Mouse (Mus musculus) frontal cortex, postnatal 10 days (tissue): Measurements from ENCODE around the gene Letm1.

Experiments used
- DNase-seq, 2 experiments: peaks; one replicate each; pipeline ENCODE4 v3.0.0; 2022; ENCODE audit warnings: low spot score in 2 of 2, mixed read lengths in 1 of 2

Letm1 gene

DNA sequence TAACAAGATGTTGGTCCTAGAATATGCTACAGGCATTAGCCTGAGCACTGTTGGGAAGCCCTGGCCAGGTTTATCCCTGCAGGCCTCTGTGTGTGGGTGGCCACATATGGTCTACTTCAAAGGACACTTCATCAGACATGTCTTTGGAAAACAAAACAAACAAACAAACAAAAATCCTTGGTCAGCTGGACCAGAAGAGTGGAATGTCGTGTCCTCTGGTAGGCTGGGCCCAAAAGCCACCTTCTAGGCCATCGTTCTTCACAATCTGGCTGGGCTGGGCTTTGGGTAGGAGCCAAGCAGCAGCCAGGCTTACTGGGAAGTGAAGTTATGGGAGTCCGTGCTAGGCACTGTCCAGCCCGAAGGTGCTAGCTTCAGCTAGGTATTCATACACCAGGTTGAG, 75.5 kb downstream of the Letm1 start:
- DNase-seq = no peak

DNA sequence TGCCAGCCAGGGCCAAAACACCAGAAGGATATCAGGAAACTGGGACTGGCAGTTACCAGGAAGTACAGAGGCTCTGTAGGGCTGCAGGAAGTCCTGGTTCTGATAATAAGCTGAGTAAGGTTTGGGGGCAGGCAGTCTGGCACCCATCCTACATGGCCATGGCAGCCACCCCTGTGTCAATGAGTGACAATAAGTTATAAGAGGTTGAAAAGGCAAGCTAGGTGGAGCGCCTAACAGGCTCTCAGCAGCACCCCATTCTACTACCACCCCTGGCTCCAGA, 76.3 kb downstream of the Letm1 start:
- DNase-seq = no peak

DNA sequence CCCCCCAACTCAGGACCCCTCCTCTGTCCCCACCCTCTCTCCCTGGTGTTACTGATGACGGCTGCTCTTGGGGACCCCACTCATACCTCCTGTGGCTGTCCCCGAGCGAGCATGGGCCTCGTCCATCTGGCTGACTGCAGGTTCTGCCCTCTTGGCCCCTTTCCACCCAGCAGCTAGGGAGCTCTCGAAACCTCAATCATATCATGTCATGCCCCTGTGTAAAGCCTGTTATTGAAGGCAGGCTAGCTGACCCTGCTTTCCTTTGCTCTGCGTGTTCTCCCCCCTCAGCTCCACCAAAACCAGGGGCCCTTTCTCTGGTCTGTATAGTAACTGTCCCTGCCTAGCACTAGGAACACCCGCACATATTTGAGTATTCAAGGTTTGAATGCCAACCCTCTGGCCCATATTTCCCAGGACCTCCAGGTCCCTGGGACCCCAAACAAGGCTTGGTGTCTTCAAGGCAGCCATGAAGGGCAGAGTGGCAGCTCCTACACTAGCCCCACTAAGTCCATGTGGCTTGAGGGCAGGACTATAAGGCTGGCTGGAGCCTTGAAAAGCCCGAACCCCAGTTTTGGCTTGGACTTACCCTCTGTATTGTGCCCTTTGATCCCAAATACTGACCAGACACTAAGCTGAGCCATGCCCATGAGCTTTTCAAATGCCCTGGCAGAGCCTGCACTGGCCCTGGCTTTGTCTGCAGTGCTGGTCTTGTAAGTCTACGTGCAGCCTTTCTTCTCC, 76.8 kb downstream of the Letm1 start:
- DNase-seq = no peak

DNA sequence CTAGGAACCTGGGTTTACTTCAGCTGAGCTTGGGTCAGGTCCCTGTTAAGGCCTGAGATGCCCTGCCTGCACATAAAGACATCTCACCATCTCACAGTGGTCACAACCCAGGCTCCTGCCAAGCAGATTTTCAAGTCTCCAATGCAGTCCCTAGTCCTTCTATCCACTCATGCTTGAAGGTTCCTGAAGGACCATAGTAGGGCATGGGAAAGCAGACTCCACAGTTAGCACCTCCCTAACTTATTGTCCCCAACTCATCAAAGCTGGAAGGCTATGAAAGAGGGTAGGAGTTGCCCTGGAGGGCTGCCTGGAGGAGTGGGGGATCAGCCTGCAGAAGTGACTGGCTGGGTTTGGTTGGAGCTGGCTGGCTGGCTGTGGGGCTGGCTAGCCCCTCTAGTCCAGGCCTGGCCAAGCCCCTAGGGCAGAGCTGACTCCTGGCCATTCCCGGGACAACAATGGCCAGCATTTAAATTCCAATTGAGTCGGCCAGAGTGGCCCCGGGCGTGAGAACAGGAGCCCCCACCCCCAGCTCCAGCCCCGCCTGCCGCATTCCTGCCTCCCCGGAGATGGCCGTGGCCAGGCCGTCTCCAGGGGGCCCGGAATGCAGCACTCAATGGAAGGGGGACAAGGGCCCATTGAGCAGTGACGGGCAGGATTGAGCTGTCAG, 77.5 kb downstream of the Letm1 start:
- peak; percentile 60 to 69 for DNase-seq

DNA sequence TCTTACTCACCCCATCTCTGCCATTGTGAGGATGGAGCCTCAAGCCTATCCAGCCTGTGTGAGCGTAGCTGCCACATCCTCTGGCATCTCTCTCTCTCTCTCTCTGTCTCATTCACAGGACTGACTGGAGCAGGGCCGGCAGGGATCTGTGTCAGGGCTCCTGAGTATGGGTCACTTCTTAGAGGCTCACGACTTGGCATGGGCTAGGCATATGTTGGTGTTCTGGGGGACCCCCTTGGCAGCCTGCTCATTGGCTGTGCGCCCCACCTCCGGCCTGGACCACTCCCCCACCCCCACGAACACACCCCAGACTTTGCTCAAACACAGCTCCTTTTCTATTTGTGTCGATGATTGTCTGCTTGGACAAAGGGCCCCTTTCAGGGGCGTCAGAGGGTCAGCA, 78.6 kb downstream of the Letm1 start:
- no peak for DNase-seq

DNA sequence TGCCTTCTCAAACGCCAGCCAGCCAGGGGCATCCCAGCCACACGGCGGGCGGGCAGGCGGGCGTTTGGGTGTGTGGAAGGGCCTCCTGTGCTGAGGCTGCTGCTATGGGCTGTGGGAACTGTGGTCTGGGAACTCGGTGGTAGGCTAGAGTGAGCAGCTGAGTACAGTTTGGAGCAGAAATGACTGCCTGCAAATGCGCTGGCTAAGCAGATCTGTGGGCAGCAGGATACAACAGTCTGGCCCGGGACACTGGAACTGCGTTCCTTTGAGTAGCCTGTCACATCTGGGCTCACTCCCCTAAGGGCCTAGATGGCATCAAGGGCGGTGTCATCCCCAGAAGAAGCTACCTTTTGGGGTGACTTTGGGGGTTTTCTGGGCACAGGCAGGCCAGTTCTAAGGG, 80.8 kb downstream of the Letm1 start:
- DNase-seq = no peak

DNA sequence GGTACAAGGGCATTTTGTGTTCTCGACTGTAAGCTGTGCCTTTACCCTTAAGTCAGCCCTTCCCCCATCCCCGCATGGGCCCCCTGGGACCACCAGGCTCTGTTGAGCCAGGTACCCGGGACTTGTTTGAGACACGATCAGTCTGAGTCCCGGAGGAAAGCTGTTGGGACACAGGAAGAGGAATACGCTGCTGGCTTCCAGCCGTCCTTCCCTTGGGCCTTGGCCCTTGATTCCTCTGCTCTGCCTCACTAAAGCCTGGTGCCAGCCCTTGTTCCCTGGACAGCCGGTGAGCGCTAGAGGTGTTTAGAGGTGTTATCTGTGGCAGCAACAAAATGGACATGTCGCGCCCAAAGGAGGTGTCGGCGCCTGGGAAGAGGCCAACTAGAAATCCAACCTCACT, 82.6 kb downstream of the Letm1 start:
- DNase-seq = no peak

DNA sequence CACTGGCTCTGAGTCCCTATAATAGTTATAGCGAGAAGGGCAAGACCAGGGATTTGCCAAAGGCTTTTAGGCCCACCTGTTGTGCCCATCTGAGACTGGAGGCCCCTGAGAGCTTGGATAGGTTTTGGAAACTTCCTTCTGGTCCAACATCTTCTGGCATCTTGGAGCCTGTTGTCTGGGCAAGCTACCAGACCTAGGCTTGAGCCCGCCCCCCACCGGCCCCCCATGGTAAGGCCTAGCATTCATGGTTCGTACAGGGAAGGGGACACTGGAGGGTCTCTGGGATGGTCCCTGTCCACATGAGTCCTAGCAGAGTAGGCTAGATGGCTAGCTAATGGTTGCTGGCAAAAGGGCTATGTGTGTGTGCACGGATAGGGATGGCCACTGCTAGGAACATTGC, 83.9 kb downstream of the Letm1 start:
- DNase-seq = no peak

DNA sequence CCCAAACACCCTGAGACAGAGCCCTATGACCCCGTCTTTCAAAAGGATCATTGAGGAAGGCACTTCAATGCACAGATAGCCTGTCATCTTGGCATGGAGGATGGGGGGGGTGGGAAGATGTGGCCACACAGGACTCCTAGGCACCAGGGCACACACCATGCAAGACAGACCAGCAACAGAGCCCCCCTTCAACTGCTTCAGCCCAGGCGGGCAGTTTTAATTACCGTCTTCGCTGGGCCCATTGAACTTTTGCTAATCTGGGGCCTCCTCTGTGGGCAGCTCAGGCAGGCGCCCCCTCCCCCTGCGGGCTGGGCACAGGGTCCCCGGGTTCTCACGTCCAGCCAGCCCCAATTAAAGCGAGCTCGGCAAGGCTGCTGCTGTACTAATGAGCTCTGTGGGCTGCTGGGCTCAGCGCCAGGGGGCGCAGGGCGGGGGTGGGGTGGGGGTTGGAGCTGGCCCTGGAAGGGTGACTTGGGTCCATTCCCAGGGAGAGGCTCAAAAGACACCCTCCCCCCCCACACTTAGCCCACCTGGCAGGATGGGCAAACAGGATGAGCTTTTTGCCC, 84.6 kb downstream of the Letm1 start:
- DNase-seq = peak; percentile 60 to 79

DNA sequence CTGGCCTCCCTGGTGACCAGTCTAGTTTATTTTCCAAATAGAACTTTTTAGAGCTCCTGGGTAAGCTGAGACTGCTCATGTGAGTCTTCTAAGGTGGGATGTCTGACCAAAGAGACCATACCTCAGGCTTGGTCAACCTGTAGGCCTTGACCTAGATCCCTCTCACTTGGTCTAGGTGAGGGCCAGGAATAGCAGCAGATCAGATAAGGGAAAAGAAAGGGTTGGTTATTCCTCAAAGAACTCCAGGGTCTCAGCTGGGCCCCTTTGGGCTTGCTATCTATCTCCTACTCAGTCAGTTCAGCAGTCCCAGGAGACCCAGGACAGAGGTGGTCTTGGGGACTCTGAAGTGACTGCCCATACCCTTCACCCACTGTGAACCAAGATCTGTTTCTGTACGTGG, 85.1 kb downstream of the Letm1 start:
- no peak for DNase-seq

DNA sequence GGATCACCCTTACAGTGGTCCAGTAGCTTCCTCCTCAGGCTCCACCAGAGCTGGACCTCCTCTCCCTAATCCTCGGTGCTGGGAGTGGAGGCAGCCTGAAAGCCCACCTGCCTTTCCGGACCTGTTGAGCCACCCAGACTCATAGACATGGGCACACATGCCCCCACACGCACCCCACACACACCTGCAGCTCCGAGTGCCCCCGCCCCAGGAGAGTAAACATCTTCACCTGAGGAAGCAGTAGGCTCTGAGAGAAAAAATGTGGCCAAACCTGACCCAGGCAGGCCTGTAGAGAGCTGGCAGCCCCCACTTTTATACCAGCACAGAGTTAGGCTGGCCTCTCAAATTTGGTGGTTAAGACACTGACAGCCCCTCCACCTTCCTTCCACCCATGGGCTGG, 86.2 kb downstream of the Letm1 start:
- DNase-seq = no peak

DNA sequence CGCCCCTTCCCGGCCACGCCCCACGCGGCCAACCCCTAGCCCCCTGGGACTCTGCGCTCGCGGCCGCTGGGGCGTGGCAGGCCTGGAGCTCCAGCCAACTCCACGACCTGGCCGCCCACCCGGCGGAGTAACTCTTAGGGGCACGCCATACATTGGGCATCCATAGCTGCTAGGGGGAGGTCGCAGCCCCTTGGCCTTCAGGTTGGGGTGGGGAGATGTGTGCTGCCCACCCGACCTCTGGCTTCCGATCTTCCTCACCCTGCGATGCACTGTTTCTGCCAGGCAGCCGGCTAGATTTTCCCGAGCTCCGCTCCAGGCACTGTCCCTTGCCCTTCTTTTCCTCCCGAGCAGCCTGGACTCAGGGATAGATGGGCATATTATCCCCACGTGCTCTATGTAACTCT, 86.9 kb downstream of the Letm1 start:
- DNase-seq = no peak

DNA sequence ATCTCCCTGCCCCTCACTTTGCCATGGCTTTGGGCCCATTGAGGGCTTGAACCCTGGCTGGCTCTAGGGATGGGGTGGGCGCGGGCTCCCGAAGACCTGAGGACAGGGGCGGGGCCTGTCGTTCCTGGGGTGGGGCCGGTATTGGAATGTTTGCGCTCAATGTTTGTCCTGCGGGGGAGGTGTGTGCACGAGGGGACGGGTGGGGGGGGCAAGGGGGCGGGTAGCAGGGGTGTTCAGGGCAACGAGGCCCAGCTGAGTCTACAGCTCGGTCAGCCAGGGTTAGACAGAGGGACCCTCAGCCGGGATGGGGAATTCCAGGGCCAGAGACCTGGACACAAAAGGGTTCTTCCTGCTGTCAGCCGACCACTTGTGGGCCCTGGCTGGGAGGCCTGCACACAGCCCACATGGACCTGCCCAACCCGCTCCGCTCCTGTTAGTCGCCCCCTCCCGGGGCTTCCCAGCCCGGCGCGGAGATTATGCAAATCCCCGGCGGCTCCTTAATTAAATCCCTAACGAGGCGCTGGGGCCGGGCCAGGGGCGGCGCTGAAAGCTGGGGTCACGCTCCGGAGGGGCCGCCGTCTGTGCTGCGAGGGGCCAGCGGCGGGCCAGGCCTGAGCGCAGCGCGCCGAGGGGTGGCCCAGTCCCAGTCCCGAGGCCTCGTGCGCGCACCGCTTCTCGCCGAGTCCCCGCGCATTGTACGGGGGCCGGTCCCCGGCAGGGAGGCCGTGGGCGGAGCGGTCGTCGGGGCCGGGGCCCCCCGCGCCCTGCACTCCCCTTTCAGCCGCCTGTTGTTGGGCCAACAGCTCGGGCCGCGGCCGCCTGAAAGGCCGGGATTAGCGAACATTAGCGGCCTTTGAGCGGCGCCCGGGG, 87.5 kb downstream of the Letm1 start:
- peak; percentile 43 to 61 for DNase-seq

DNA sequence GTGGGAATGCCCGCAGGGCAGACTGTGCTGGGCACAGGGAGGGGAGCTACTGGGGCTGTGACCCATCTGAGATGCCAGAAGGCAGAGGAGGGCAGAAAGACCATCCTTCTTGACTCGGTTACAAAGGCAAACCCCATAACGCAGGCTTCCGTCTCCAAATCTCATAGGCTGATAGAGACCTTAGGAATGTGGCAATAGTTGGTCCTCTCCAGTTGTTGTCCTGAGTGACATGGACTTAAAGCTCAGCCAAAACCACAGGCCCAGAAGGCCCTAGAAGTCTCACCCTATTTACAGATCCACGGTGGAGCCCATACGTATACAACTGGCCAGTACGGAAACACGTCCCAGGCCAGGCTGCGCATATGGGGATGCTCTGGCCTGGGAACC, 88.2 kb downstream of the Letm1 start:
- DNase-seq = no peak

DNA sequence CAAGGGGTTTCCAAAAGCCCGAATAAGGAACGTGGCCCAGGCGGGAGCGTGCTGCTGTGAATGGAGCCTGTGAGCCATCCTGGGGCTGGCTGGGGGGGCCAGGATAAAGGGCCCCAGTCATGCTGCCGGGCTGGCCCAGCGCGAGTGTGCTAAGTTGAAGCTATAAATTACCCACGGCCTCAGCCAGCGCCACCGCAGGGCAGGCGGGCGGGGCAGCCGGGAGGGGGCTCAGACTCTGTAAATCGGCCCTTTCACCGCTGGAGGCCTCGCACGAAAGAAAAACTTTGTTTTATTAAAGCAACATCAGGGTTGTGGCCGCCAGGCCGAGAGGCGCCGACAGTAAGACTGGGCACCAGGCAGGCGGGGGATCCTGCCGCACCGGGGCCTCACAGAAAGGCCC, 90.2 kb downstream of the Letm1 start:
- DNase-seq = no peak

DNA sequence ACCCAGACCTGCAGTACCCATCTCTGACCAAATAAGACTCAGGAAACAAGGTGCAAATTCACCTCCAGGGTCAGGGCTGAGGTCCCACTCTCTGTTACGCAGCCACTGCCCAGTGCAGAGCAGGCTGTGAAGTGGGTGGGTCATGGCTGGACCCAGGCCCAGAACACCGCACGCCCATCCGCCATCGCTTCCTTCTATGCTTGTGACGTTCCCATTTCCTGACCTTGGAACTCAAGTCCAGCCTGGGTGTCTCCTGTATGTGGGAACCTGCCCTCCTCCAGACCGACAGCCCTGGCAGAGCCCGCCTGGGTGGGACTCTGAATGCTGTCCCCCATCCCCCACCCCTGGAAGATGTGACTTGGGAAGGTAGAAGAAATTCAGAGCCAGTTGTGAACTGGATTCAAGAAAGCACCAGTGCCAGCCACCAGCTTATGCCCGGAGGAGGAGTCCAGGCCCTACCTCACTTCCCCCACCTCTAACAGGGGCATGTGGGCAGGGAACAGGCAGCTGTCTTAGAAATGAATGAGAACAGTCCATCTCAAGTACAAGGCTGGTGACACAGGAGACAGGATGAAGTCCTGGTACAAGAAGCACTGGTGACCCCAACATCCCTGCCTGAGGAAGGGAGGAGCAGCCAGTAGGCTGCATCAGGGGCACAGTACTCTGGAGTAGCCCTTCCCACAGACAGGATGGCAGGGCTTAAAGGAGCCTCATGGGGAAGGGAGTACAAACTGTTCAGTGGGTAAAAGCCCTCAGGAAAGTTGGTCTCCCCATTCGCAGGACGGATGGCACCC, 92.6 kb downstream of the Letm1 start:
- DNase-seq = no peak
